Mouse (Mus musculus) erythroblast, embryonic 14.5 days (primary cell): ENCODE data around the gene Tnfsf12. TPM values are rescaled to one million over a fixed set of nuclear protein-coding genes. Genes with fewer than 3 reads are reported as not detected.

Source experiments
- H3K27me3 ChIP-seq: 2 replicates; pipeline ENCODE4 v1.6.1; 2012; ENCODE audit warnings: inconsistent platforms; ENCODE audit not compliant: control insufficient read depth
- H3K36me3 ChIP-seq: 2 replicates; pipeline ENCODE4 v1.6.1; 2012; ENCODE audit warnings: mild to moderate bottlenecking, inconsistent platforms; ENCODE audit not compliant: control insufficient read depth
- H3K4me1 ChIP-seq: 2 replicates; pipeline ENCODE4 v1.6.1; 2012; ENCODE audit warnings: inconsistent platforms; ENCODE audit not compliant: control insufficient read depth
- H3K4me3 ChIP-seq: replicated peaks from 2 replicates; pipeline ENCODE3; 2012; ENCODE audit warnings: moderate library complexity, mild to moderate bottlenecking, inconsistent platforms
- H3K9me3 ChIP-seq: 2 replicates; pipeline ENCODE4 v1.6.1; 2012; ENCODE audit warnings: low read length, inconsistent platforms, mixed read lengths; ENCODE audit not compliant: control insufficient read depth
- GATA1 ChIP-seq: IDR thresholded peaks from 2 replicates; pipeline ENCODE4 v1.6.1; 2012; ENCODE audit warnings: low read length, inconsistent platforms, mixed read lengths
- TAL1 ChIP-seq: IDR thresholded peaks from 3 replicates; pipeline ENCODE4 v1.6.1; 2012; ENCODE audit warnings: low read length, inconsistent platforms, mixed read lengths
- polyA plus RNA-seq: library from polyadenylated mRNA; stranded (reverse); fragments of >175 nt; gene quantifications from 2 replicates; pipeline ENCODE4 v1.2.3, GENCODE M21; 2012

Gene Tnfsf12
- polyA plus RNA-seq, 1 experiment: 0.02 TPM

DNA sequence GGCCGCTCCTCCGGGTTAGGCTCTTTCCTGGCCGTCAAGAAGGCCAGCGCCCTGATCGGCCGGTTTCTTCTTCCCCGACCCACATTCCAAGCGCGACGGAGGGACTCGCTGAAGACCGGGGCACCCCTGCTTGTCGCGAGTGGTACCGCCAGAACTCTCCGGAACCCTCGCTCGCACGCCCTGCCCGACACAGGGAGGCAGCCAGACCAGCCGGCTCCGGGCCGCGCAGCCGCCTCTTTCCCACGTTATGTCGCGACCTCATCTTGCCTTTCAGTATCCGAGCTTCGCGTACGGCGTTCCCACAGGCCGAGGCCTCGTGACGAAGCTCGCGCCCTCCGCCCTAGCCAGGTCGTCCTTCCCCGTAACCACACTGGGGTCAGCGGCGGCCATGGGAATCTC lies 23.9 kb downstream of the Tnfsf12 start:
- Histone ChIP-seq H3K4me3 (peak overlapping the region; percentile 74), H3K36me3 (peaks cover 84% of the 10 kb centered on the region), H3K4me1 (peaks cover 67% of the 10 kb centered on the region), H3K9me3 (no peaks in the 10 kb centered on the region), H3K27me3 (no peaks in the 10 kb centered on the region)
- no peak for TF ChIP-seq GATA1
- TF ChIP-seq TAL1: no peak

DNA sequence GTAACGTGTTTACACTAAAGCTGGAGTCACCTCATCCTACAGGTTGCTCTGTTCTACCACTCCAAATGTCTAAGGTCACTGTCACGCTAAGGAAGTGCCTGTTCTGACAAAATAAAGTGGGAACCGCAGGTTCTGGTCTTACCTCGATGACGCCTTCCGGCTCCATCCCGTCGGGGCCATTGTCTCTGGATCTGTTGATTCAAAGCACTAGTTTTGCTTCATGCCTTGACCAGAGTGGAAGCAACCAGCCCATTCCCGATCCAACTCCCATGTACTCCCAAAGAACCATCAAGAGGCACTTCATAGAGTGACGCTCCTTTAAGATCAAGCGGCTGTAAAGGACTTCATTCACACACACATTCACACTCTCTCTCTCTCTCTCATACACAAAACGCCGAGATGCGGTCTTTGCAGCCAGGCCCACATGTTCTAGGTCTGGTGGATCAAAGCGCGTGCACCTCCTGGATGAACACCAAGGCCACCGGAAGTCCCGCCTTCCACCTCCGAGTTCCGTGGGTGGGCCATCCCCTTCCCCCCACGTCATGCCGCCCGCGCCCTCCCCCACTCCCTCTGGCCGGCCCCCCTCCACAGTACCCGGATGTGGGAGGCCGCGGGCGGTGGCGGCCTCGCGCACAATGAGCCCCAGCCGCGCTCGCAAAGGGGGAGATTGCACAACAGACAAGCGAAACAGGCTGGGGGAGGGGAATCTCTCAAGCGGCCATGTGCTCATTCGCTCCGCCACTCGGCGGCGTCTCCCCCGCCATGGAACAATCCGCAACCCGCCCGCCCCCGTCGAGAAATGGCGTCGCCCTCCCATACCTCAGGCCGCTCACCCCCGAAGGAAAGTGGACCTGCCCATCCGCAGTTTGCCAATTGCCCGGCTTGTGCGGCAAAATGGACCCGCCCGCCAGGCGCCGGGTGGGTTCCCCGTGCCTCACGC lies 24.6 kb downstream of the Tnfsf12 start:
- H3K4me1 ChIP-seq: peaks cover 68% of the 10 kb centered on the region
- peaks cover 84% of the 10 kb centered on the region for H3K36me3 ChIP-seq
- H3K27me3 ChIP-seq: no peaks in the 10 kb centered on the region
- no peak for TF ChIP-seq GATA1
- no peak for TF ChIP-seq TAL1
- no peaks in the 10 kb centered on the region for H3K9me3 ChIP-seq
- peak overlapping the region; percentile 74 for H3K4me3 ChIP-seq

DNA sequence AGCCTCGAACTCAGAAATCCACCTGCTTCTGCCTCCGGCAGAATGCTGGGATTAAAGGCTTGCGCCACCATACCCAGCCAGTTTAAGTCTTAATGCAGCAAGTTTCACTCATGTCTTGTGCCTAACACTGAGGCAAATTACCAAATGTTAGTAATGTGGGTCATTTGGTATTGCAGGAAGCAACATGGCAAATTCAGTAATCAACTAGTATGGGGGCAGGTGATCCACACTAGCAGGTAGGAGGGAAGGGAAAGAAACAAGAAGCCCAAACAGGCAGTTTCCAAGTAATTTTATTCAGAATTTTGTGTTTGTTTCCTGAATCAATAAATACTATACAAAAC lies 29.0 kb downstream of the Tnfsf12 start:
- peaks cover 73% of the 10 kb centered on the region for H3K4me1 ChIP-seq
- H3K36me3 ChIP-seq: peaks cover 82% of the 10 kb centered on the region
- TF ChIP-seq GATA1: no peak
- TF ChIP-seq TAL1: no peak
- no peaks in the 10 kb centered on the region for H3K9me3 ChIP-seq
- no peak overlapping the region for H3K4me3 ChIP-seq
- no peaks in the 10 kb centered on the region for H3K27me3 ChIP-seq

DNA sequence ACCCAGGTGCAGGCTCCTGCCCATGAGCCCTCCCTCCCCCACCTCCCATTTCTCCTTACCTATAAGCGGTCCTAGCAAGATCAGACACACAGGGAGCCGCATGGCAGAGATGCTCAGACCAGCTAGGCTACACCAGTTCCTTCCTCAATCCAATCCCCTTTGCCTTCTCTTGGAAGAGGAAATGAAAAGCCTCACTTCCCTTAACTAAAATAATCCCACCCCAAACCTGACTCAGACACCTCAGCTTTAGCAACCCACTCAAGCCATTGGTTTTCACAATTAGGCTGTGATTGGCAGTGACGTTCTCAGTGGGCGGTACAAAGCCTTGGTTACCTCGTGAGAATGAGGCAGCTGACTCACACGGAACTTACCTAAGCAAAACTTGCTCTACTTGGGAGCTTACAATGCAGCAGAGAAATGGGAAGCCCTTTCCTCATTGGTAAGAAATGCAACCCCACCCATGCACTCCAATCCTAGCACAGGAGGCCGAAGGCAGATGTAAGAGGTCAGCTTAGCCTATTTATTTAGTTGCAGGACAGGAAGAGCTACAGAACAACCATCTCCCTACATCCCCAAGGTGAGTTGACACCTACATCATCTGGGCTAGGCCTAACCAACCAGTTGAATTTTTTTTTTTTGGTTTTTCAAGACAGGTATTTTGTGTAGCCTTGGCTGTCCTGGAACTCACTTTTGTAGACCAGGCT lies 29.5 kb downstream of the Tnfsf12 start, which contains the start of gene Cd68:
Gene Cd68 (minus strand): TSS at position 193 of the 704 bp plus-strand sequence.
- no peak for TF ChIP-seq TAL1
- TF ChIP-seq GATA1: no peak
- Histone ChIP-seq H3K36me3 (peaks cover 81% of the 10 kb centered on the region), H3K27me3 (no peaks in the 10 kb centered on the region), H3K4me1 (peaks cover 76% of the 10 kb centered on the region), H3K9me3 (no peaks in the 10 kb centered on the region), H3K4me3 (no peak within 1 kb of the TSS)

DNA sequence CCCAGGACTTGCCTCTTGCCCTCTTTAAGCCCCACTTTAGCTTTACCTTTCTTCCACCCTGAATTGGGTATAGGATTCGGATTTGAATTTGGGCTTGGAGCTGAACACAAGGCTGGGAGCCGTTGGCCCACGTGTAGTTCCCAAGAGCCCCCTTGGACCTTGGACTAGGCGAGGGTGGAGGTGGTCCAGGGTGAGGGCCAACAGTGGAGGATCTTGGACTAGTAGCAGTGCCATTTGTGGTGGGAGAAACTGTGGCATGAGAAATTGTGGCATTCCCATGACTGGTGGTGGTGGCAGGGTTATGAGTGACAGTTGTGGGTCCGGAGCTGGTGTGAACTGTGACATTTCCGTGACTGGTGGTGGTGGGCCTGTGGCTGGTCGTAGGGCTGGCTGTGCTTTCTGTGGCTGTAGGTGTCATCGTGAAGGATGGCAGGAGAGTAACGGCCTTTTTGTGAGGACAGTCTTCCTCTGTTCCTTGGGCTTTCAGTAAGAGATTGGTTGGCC lies 30.1 kb downstream of the Tnfsf12 start:
- H3K9me3 ChIP-seq: no peaks in the 10 kb centered on the region
- TF ChIP-seq TAL1 (no peak), GATA1 (no peak)
- H3K36me3 ChIP-seq: peaks cover 75% of the 10 kb centered on the region
- no peaks in the 10 kb centered on the region for H3K27me3 ChIP-seq
- no peak overlapping the region for H3K4me3 ChIP-seq
- peaks cover 75% of the 10 kb centered on the region for H3K4me1 ChIP-seq

DNA sequence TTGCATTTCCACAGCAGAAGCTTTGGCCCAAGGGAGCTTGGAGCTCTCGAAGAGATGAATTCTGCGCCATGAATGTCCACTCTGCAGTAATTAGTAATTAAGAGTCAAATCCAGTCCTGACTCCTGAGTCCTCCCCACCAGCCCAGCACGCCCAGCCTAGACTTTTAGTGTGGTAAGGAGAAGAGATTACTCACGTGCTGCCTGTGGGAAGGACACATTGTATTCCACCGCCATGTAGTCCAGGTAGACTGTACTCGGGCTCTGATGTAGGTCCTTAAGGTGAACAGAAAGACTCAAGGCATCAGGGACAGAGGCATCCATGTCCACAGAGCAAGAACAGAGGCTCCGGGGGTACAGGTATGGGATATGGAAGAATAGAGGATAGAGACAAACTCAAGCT lies 30.8 kb downstream of the Tnfsf12 start:
- H3K4me3 ChIP-seq: no peak overlapping the region
- TF ChIP-seq GATA1: no peak
- no peak for TF ChIP-seq TAL1
- no peaks in the 10 kb centered on the region for H3K9me3 ChIP-seq
- H3K36me3 ChIP-seq: peaks cover 75% of the 10 kb centered on the region
- no peaks in the 10 kb centered on the region for H3K27me3 ChIP-seq
- peaks cover 75% of the 10 kb centered on the region for H3K4me1 ChIP-seq

DNA sequence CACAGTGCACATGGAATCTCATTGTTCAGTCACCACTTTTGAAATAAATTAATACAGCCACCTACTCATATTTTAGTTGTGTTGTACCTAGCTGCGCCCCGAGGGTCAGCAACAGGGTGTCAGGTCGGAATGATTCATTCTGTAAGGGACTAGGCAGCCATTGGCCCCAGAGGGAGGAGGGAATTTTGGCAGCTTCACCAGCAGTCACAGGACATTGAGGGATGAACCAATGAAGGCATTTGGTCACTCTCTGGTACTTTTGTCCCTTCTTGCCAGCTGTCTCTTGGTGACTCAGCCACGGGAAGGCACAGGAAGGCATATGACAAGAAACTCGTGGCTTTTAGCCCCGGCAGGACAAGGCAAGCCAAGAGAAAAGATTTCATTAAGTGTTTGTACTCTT lies 31.9 kb downstream of the Tnfsf12 start:
- Histone ChIP-seq H3K9me3 (no peaks in the 10 kb centered on the region), H3K4me3 (peak overlapping the region; percentile 87), H3K36me3 (peaks cover 70% of the 10 kb centered on the region), H3K4me1 (peaks cover 66% of the 10 kb centered on the region), H3K27me3 (no peaks in the 10 kb centered on the region)
- no peak for TF ChIP-seq TAL1
- no peak for TF ChIP-seq GATA1

DNA sequence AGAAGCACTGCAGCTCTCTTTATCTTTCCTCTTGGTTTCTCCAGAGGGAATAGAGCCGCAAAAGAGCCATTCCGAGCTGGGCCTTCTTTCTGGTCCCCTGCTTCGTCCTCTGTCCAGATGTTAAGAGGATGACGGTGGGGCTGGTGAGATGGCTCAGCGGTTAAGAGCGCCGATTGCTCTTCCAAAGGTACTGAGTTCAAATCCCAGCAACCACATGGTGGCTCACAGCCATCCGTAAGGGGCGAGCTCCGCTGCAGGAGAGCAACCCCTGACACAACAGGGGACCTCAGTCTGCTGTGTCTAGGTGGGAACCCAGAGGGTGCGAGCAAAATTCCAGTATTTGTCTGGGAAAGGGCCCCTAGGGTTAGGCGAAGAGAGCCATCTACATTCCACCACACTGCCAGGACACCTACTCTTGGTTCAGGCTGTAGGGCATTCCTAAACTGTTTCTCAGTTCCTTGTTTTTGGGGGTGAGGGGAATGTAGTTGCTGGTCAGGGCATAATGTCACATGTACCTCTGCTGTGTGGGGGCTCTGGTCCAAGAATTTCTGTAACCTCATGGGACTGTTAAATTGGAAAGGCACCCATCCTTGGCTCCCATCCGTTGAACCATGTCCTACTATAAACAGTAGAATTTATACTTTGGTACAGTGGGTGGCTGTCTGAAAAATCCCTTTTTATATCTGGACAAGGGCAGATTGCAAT lies 32.5 kb downstream of the Tnfsf12 start:
- Histone ChIP-seq H3K27me3 (no peaks in the 10 kb centered on the region), H3K9me3 (no peaks in the 10 kb centered on the region), H3K36me3 (peaks cover 70% of the 10 kb centered on the region), H3K4me1 (peaks cover 67% of the 10 kb centered on the region), H3K4me3 (peak overlapping the region; percentile 87)
- TF ChIP-seq TAL1: no peak
- TF ChIP-seq GATA1: no peak
